Mouse (Mus musculus) small intestine, adult 2 months (tissue): Measurements from ENCODE around the gene Rel.

Source experiments
- CTCF ChIP-seq: fragments of 200-500 bp; IDR thresholded peaks from 2 replicates; pipeline ENCODE4 v1.5.1; 2012; ENCODE audit warnings: low read depth, mild to moderate bottlenecking, control low read depth, inconsistent platforms, low read length, moderate library complexity, mixed read lengths; ENCODE audit not compliant: insufficient replicate concordance, insufficient read length; ENCODE audit errors: extremely low read depth
- POLR2A ChIP-seq: fragments of 200-500 bp; IDR thresholded peaks from 2 replicates; pipeline ENCODE4 v1.6.1; 2012; ENCODE audit warnings: low read depth, mild to moderate bottlenecking, control low read depth, inconsistent platforms, low read length, moderate library complexity

- no peak for TF ChIP-seq CTCF
- no peak for TF ChIP-seq POLR2A
These were observed 26.4 kb downstream of the Rel start for GRCm38 (mm10) chr11:23744352-23744751.
